ENCODE assay signal across 8 mouse cellular contexts in the genomic region with DNA sequence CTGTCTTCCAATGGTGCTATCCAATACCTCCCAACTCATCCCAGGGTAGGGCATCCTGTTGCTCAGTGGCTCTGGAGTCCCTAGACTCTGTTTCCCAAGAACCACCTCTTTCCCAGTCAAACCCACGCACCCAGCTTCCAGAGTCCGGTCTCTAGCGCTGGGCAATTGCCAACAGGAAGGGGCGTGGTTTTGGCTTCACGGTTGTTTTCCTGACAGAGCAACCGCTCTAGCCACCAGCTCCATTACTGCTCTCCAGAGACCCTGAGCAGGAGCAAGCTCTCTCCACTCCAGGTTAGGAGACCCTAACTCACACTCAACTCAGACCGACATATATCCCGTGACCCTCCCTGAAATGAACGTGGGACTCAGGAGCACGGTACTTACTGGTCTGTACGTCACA. TPM values are rescaled to one million over a fixed set of nuclear protein-coding genes. Genes with fewer than 3 reads are reported as not detected.
DNase-seq lines count a peak whose midpoint lies in the region; ATAC-seq lines count a peak whose summit lies in the region.

No protein-coding gene starts in this region.

- no peak overlapping the region for H3K4me3 ChIP-seq in neural tube, embryonic 13.5 days
- H3K4me3 ChIP-seq in heart, embryonic 15.5 days, result peak overlapping the region; percentile 30; the same call in 1 of the 2 replicates
- H3K4me3 ChIP-seq in forebrain, embryonic 15.5 days, result no peak overlapping the region

- H3K36me3 ChIP-seq in neural tube, embryonic 13.5 days, result no peaks in the 10 kb centered on the region
- H3K36me3 ChIP-seq in heart, embryonic 15.5 days, result no peaks in the 10 kb centered on the region
- no peaks in the 10 kb centered on the region for H3K36me3 ChIP-seq in forebrain, embryonic 15.5 days

- ATAC-seq in neural tube, embryonic 13.5 days (ENCODE audit: low read depth), result 0 out of 2 replicates have a peak, but pooled peaks have one; percentile 16
- ATAC-seq in common myeloid progenitor, adult 5-6 weeks (replicated peaks; ENCODE audit: low read depth, poor library complexity, severe bottlenecking), result peak; percentile 61
- 0 out of 2 replicates have a peak, but pooled peaks have one; percentile 44 for ATAC-seq in heart, embryonic 15.5 days (replicated peaks; ENCODE audit: insufficient number of reproducible peaks, insufficient read depth, low FRiP score, low read depth)
- peak; percentile 54 for ATAC-seq in monocyte, adult 5-6 weeks (replicated peaks; ENCODE audit: insufficient number of reproducible peaks, low FRiP score, low TSS enrichment, poor library complexity, severe bottlenecking)
- ATAC-seq in forebrain, embryonic 15.5 days (replicated peaks), result no peak

- no peaks in the 10 kb centered on the region for H3K27me3 ChIP-seq in neural tube, embryonic 13.5 days
- no peaks in the 10 kb centered on the region for H3K27me3 ChIP-seq in heart, embryonic 15.5 days
- no peaks in the 10 kb centered on the region for H3K27me3 ChIP-seq in forebrain, embryonic 15.5 days

- 78% methylated on average over 11 of the region's 11 CpGs for WGBS in neural tube, embryonic 13.5 days
- WGBS in heart, embryonic 15.5 days, result 61% methylated on average over 11 of the region's 11 CpGs
- 84% methylated on average over 11 of the region's 11 CpGs for WGBS in forebrain, embryonic 15.5 days

- no peak for DNase-seq in neural tube, embryonic 10.5 days (ENCODE audit: extremely low spot score, low spot score)
- peak; percentile 8 to 39 for DNase-seq in layer of hippocampus, adult 18-20 months (ENCODE audit: low spot score in 2 of 2)
- no peak for DNase-seq in right cerebral cortex, postnatal 36 days (ENCODE audit: low spot score in 2 of 2)

- no peaks in the 10 kb centered on the region; the same call in none of the 2 replicates for H3K4me1 ChIP-seq in neural tube, embryonic 13.5 days (replicated peaks)
- peaks cover 13% of the 10 kb centered on the region; the same call in 1 of the 2 replicates for H3K4me1 ChIP-seq in heart, embryonic 15.5 days (replicated peaks)
- peaks cover 9% of the 10 kb centered on the region for H3K4me1 ChIP-seq in forebrain, embryonic 15.5 days

- no peaks in the 10 kb centered on the region for H3K9me3 ChIP-seq in neural tube, embryonic 13.5 days
- H3K9me3 ChIP-seq in heart, embryonic 15.5 days (replicated peaks), result no peaks in the 10 kb centered on the region
- H3K9me3 ChIP-seq in forebrain, embryonic 15.5 days, result no peaks in the 10 kb centered on the region

- H3K27ac ChIP-seq in neural tube, embryonic 13.5 days (replicated peaks), result no peak overlapping the region
- H3K27ac ChIP-seq in heart, embryonic 15.5 days, result peak overlapping the region; percentile 82
- no peak overlapping the region for H3K27ac ChIP-seq in forebrain, embryonic 15.5 days (replicated peaks)

- H3K9ac ChIP-seq in neural tube, embryonic 13.5 days, result no peak overlapping the region
- H3K9ac ChIP-seq in heart, embryonic 15.5 days, result no peak overlapping the region
- H3K9ac ChIP-seq in forebrain, embryonic 15.5 days (replicated peaks), result no peak overlapping the region

- H3K4me2 ChIP-seq in neural tube, embryonic 13.5 days, result no peak overlapping the region
- peak overlapping the region; percentile 54 for H3K4me2 ChIP-seq in heart, embryonic 15.5 days
- no peak overlapping the region for H3K4me2 ChIP-seq in forebrain, embryonic 15.5 days (replicated peaks)

RNA-seq across cellular contexts. Expression of a gene that starts 13.2 kb away (rescaled TPM):
- polyA plus RNA-seq in neural tube, embryonic 13.5 days (2015; fragmentation: Nextera tagmentation; extraction: Ambion mirVana), result 0.39 and 0.82 TPM in 2 replicates
- 2.6 and 5.2 TPM in 2 replicates for total RNA-seq in common myeloid progenitor, adult 5-6 weeks (2017)
- 0.49 and 1.1 TPM in 2 replicates for polyA plus RNA-seq in heart, embryonic 15.5 days (2015; fragmentation: Nextera tagmentation; extraction: Ambion mirVana)
- under 1 TPM; 0.76 to 0.79 TPM for total RNA-seq in layer of hippocampus, adult 18-20 months (2021)
- total RNA-seq in monocyte, adult 5-6 weeks (2017), result 0.11 TPM in 1 of 3 replicates, not detected in the others
- polyA plus RNA-seq in forebrain, embryonic 15.5 days (2015; fragmentation: Nextera tagmentation; extraction: Ambion mirVana), result 0.18 and 0.31 TPM in 2 replicates

RNA-seq across cellular contexts. Expression of a gene that starts 17.2 kb away (rescaled TPM):
- polyA plus RNA-seq in neural tube, embryonic 13.5 days (2015; fragmentation: Nextera tagmentation; extraction: Ambion mirVana), result 0.70 TPM in 1 of 2 replicates, not detected in the other
- total RNA-seq in common myeloid progenitor, adult 5-6 weeks (2017), result not detected in 2 replicates
- 0.29 TPM in 1 of 2 replicates, not detected in the other for polyA plus RNA-seq in heart, embryonic 15.5 days (2015; fragmentation: Nextera tagmentation; extraction: Ambion mirVana)
- under 1 TPM in 1 of 2 experiments, not detected in 1; 0.57 TPM for total RNA-seq in layer of hippocampus, adult 18-20 months (2021)
- 2.5 TPM in 1 of 3 replicates, not detected in the others for total RNA-seq in monocyte, adult 5-6 weeks (2017)
- 1.3 and 1.4 TPM in 2 replicates for polyA plus RNA-seq in forebrain, embryonic 15.5 days (2015; fragmentation: Nextera tagmentation; extraction: Ambion mirVana)

RNA-seq across cellular contexts. Expression of a gene that starts 38.6 kb away (rescaled TPM):
- polyA plus RNA-seq in neural tube, embryonic 13.5 days (2015; fragmentation: Nextera tagmentation; extraction: Ambion mirVana), result 15.4 and 16.0 TPM in 2 replicates
- total RNA-seq in common myeloid progenitor, adult 5-6 weeks (2017), result 2.8 and 5.2 TPM in 2 replicates
- polyA plus RNA-seq in heart, embryonic 15.5 days (2015; fragmentation: Nextera tagmentation; extraction: Ambion mirVana), result 4.9 and 7.3 TPM in 2 replicates
- total RNA-seq in layer of hippocampus, adult 18-20 months (2021), result 10 to 100 TPM; 17.6 to 18.5 TPM
- total RNA-seq in monocyte, adult 5-6 weeks (2017), result 3.3 to 4.7 TPM (median 4.3 TPM) in 3 replicates
- polyA plus RNA-seq in forebrain, embryonic 15.5 days (2015; fragmentation: Nextera tagmentation; extraction: Ambion mirVana), result 18.6 and 19.8 TPM in 2 replicates

RNA-seq across cellular contexts. Expression of a gene that starts 38.9 kb away (rescaled TPM):
- polyA plus RNA-seq in neural tube, embryonic 13.5 days (2015; fragmentation: Nextera tagmentation; extraction: Ambion mirVana), result 34.3 and 35.5 TPM in 2 replicates
- 14.5 and 17.9 TPM in 2 replicates for total RNA-seq in common myeloid progenitor, adult 5-6 weeks (2017)
- polyA plus RNA-seq in heart, embryonic 15.5 days (2015; fragmentation: Nextera tagmentation; extraction: Ambion mirVana), result 26.7 and 32.0 TPM in 2 replicates
- total RNA-seq in layer of hippocampus, adult 18-20 months (2021), result 10 to 100 TPM in 1 of 2 experiments, 1 to 10 TPM in 1; 9.8 to 11.2 TPM
- total RNA-seq in monocyte, adult 5-6 weeks (2017), result 19.0 to 30.5 TPM (median 26.8 TPM) in 3 replicates
- polyA plus RNA-seq in forebrain, embryonic 15.5 days (2015; fragmentation: Nextera tagmentation; extraction: Ambion mirVana), result 44.4 and 45.9 TPM in 2 replicates

RNA-seq across cellular contexts. Expression of a gene that starts 58.9 kb away (rescaled TPM):
- 26.9 and 29.1 TPM in 2 replicates for polyA plus RNA-seq in neural tube, embryonic 13.5 days (2015; fragmentation: Nextera tagmentation; extraction: Ambion mirVana)
- total RNA-seq in common myeloid progenitor, adult 5-6 weeks (2017), result 0.05 and 0.55 TPM in 2 replicates
- 35.2 and 42.8 TPM in 2 replicates for polyA plus RNA-seq in heart, embryonic 15.5 days (2015; fragmentation: Nextera tagmentation; extraction: Ambion mirVana)
- total RNA-seq in layer of hippocampus, adult 18-20 months (2021), result 10 to 100 TPM; 13.4 to 13.6 TPM
- not detected in 3 replicates for total RNA-seq in monocyte, adult 5-6 weeks (2017)
- polyA plus RNA-seq in forebrain, embryonic 15.5 days (2015; fragmentation: Nextera tagmentation; extraction: Ambion mirVana), result 13.8 and 15.0 TPM in 2 replicates

Comparison
In these comparisons a context has a peak if more than half of its experiments do, and no peak if none do; other contexts are left out.
1. DNase-seq: peak in layer of hippocampus, adult 18-20 months (2 of 2); none in neural tube, embryonic 10.5 days (single experiment) and right cerebral cortex, postnatal 36 days (0 of 2).